Mouse (Mus musculus): ENCODE results near the gene Rrm2.

DNA sequence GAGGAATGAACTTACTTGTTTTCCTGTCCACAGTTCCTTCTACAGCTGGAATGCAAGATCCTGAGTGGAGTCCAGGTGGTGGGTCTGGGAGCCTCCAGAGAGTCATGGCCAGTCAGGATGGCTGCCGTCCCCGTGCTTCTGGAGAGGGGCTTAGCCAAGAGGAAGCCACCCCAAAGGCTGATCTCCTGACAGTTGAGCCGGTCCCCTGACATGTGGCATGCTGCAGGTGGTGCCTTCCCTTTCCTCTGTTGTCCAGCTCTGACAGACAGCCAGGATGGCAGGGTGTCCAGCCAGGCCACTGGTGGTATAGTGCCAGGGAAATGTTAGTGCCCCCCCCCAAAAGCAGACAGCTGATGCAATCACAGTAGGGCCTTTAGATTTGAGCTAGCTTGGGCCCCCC lies 9.5 kb upstream of the Rrm2 start:
- TF ChIP-seq CTCF (IDR thresholded peaks at IDR 0.05; ENCODE audit: extremely low read depth, insufficient read depth, low read length) (no peak), POLR2A (IDR thresholded peaks at IDR 0.05; ENCODE audit: extremely low read depth, insufficient read depth, low read length) (no peak)
